Mouse (Mus musculus) neural tube, embryonic 15.5 days (tissue): ENCODE results near the gene Olfr10. TPM values are rescaled to one million over a fixed set of nuclear protein-coding genes. Genes with fewer than 3 reads are reported as not detected.

Experiments
- ATAC-seq: fragments of 200-750 bp; cut with Nextera tagmentation; 2 replicates; pipeline ENCODE4 v1.8.0; 2017; ENCODE audit warnings: mild to moderate bottlenecking, moderate TSS enrichment, moderate library complexity; ENCODE audit not compliant: low FRiP score
- H3K27ac ChIP-seq: fragments of 300-500 bp; sonication (generic); replicated peaks from 2 replicates; pipeline ENCODE4 v1.5.1; 2015; ENCODE audit warnings: mild to moderate bottlenecking, inconsistent platforms
- H3K27me3 ChIP-seq: fragments of 300-500 bp; sonication (generic); replicated peaks from 2 replicates; pipeline ENCODE4 v1.6.1; 2015; ENCODE audit warnings: inconsistent platforms
- H3K36me3 ChIP-seq: fragments of 300-500 bp; sonication (generic); 2 replicates; pipeline ENCODE4 v1.6.1; 2015; ENCODE audit warnings: inconsistent platforms
- H3K4me1 ChIP-seq: fragments of 300-500 bp; sonication (generic); 2 replicates; pipeline ENCODE4 v1.6.1; 2015; ENCODE audit warnings: inconsistent platforms
- H3K4me2 ChIP-seq: fragments of 300-500 bp; sonication (generic); 2 replicates; pipeline ENCODE4 v1.6.1; 2015; ENCODE audit warnings: inconsistent platforms, mild to moderate bottlenecking, moderate library complexity
- H3K4me3 ChIP-seq: fragments of 300-500 bp; sonication (generic); replicated peaks from 2 replicates; pipeline ENCODE4 v1.5.1; 2015; ENCODE audit warnings: mild to moderate bottlenecking, inconsistent platforms
- H3K9ac ChIP-seq: fragments of 300-500 bp; sonication (generic); replicated peaks from 2 replicates; pipeline ENCODE4 v1.6.1; 2015; ENCODE audit warnings: mild to moderate bottlenecking, inconsistent platforms
- H3K9me3 ChIP-seq: fragments of 300-500 bp; sonication (generic); replicated peaks from 2 replicates; pipeline ENCODE4 v1.6.1; 2016; ENCODE audit warnings: inconsistent platforms
- WGBS: fragments of 180-500 bp; shearing (Covaris S2); methylation state at CpG from one replicate; pipeline ENCODE4 v1.1.7; 2015; ENCODE audit warnings: mixed read lengths; 5-methylcytosine and 5-hydroxymethylcytosine counted together
- polyA plus RNA-seq: library from polyadenylated mRNA; unstranded; fragments of >200 nt; fragmentation: Nextera tagmentation; extraction: Ambion mirVana; gene quantifications from 2 replicates; pipeline ENCODE4 v1.2.1, GENCODE M21; 2015

Gene Olfr10
- polyA plus RNA-seq = not detected in 2 replicates

DNA sequence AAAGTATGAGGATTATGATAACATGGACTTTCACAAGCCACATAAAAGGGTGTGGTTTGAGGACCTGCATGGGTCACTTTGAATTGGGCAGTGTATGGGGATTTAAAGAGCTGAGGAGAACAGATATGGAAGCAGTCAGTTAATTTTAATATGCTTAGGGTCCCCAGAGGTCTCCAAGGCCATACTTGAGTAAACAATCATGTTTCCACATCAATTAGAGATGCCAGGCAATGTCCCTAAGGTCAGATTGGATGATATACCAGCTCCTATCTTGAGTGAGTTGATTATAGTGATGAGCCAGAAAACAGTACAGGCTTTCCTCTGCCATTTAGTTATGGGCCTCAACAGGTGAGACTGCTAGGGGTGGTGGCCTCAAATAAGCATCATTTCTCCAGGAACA lies at the start of gene Olfr10:
Olfr10 (plus strand) TSS at position 301 of the 400 bp plus-strand sequence.
- no peak within 1 kb of the TSS for H3K4me2 ChIP-seq
- no peak within 1 kb of the TSS for H3K9ac ChIP-seq
- no peak for ATAC-seq
- H3K4me1 ChIP-seq = no peaks in the 10 kb centered on the region
- H3K4me3 ChIP-seq = no peak within 1 kb of the TSS
- H3K27me3 ChIP-seq = no peaks in the 10 kb centered on the region
- no peaks in the 10 kb centered on the region for H3K36me3 ChIP-seq
- no peak within 1 kb of the TSS for H3K27ac ChIP-seq
- H3K9me3 ChIP-seq = no peaks in the 10 kb centered on the region

DNA sequence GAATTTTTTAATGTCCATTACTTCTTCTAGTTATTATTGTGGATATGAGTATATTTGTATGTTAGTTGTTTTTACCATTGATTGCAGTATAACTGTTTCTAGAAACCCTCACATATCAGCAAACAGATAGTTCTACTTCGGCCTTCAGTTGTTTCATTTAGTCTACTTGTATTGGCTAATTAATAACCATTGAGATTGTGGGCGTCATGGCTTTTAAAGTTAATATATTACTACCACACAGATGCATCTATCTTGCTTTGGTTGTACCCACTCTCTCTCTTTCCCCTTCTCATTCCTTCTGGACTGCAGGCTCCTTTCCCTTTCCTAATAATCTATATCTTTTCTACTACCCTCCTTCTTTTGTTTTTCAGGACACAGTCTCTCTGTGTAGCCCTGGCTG lies 45.2 kb upstream of the Olfr10 start:
- peaks cover 18% of the 10 kb centered on the region for H3K36me3 ChIP-seq
- WGBS = 95% methylated on average over 2 of the region's 2 CpGs
- H3K9ac ChIP-seq = no peak overlapping the region
- H3K4me1 ChIP-seq = no peaks in the 10 kb centered on the region
- H3K4me2 ChIP-seq = no peak overlapping the region
- H3K27ac ChIP-seq = no peak overlapping the region
- ATAC-seq = no peak
- no peaks in the 10 kb centered on the region for H3K9me3 ChIP-seq
- H3K4me3 ChIP-seq = no peak overlapping the region
- H3K27me3 ChIP-seq = no peaks in the 10 kb centered on the region

DNA sequence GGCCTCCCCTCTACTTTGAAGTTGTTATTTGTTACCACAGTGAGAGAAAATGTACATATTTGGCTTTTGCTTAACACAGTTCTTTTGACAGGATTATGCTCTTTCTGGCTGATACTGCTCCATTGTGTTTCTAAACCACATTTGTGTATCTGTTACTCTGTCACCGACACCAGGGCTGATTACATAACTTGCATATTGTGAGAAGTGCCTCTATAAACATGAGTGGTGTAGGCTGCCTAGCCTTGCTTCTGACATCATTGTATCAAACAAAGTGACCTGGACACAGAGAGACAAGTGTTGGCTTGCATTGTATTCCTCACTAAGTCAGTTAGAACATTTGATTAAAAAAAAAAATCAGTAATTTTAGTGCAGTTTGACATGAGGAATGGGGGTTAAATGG lies 44.7 kb upstream of the Olfr10 start:
- H3K9ac ChIP-seq = no peak overlapping the region
- no peak overlapping the region for H3K4me3 ChIP-seq
- no peaks in the 10 kb centered on the region for H3K9me3 ChIP-seq
- peaks cover 15% of the 10 kb centered on the region for H3K36me3 ChIP-seq
- H3K27me3 ChIP-seq = no peaks in the 10 kb centered on the region
- H3K4me1 ChIP-seq = no peaks in the 10 kb centered on the region
- H3K4me2 ChIP-seq = no peak overlapping the region
- WGBS = 91% methylated on average over 1 of the region's 1 CpGs
- H3K27ac ChIP-seq = no peak overlapping the region
- no peak for ATAC-seq

DNA sequence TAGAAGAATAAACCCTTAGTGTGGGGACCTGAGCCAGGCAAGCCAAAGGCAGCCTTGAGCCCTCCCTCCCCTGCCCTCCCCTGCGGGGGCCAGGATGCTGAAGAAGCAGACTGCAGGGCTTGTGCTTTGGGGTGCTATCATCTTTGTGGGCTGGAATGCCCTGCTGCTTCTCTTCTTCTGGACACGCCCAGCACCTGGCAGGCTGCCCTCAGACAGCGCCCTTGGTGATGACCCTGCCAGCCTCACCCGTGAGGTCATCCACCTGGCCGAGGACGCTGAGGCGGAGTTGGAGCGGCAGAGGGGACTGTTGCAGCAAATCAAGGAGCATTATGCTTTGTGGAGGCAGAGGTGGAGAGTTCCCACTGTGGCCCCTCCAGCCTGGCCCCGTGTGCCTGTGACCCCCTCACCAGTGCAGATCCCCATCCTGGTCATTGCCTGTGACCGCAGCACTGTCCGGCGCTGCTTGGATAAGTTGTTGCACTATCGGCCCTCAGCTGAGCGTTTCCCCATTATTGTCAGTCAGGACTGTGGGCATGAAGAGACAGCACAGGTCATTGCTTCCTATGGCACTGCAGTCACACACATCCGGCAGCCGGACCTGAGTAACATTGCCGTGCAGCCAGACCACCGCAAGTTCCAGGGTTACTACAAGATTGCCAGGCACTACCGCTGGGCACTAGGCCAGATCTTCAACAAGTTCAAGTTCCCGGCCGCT lies 43.8 kb upstream of the Olfr10 start:
- 93% methylated on average over 21 of the region's 21 CpGs for WGBS
- Histone ChIP-seq H3K27me3 (no peaks in the 10 kb centered on the region), H3K4me2 (no peak overlapping the region), H3K4me3 (no peak overlapping the region), H3K9me3 (no peaks in the 10 kb centered on the region), H3K36me3 (peaks cover 15% of the 10 kb centered on the region), H3K9ac (no peak overlapping the region), H3K27ac (no peak overlapping the region), H3K4me1 (no peaks in the 10 kb centered on the region)
- no peak for ATAC-seq

DNA sequence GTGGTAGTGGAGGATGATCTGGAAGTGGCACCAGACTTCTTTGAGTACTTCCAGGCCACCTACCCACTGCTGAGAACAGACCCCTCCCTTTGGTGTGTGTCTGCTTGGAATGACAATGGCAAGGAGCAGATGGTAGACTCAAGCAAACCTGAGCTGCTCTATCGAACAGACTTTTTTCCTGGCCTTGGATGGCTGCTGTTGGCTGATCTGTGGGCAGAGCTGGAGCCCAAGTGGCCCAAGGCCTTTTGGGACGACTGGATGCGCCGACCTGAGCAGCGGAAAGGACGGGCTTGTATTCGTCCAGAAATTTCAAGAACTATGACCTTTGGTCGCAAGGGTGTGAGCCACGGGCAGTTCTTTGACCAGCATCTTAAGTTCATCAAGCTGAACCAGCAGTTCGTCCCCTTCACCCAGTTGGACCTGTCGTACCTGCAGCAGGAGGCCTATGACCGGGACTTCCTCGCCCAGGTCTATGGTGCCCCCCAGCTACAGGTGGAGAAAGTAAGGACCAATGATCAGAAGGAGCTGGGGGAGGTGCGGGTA lies 43.2 kb upstream of the Olfr10 start:
- ATAC-seq = no peak
- Histone ChIP-seq H3K4me3 (no peak overlapping the region), H3K36me3 (peaks cover 15% of the 10 kb centered on the region), H3K4me2 (no peak overlapping the region), H3K9ac (no peak overlapping the region), H3K27me3 (no peaks in the 10 kb centered on the region), H3K27ac (no peak overlapping the region), H3K9me3 (no peaks in the 10 kb centered on the region), H3K4me1 (no peaks in the 10 kb centered on the region)
- WGBS = 95% methylated on average over 14 of the region's 14 CpGs

DNA sequence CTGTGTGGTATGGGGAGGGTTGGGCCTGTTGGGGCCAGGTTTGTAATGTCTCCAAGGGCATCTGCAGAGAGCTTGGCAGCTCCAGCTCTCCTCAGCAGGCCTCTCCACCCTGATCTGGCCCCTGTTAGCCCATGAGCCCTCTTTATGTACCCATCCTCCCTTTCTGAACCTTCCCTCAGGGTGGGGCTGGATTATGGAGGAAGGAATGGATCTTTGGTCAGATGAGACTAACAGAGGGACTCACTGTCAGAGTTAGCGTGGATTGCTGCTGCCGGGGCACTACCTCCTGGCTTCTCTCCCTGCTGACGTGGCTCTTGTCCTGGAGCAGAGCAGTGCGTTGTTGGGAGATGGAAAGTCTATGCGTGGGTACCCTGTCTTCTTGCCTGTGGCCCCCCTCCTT lies 42.3 kb upstream of the Olfr10 start:
- no peak overlapping the region for H3K4me3 ChIP-seq
- H3K27ac ChIP-seq = no peak overlapping the region
- 84% methylated on average over 5 of the region's 5 CpGs for WGBS
- ATAC-seq = no peak
- H3K36me3 ChIP-seq = peaks cover 15% of the 10 kb centered on the region
- no peak overlapping the region for H3K4me2 ChIP-seq
- no peaks in the 10 kb centered on the region for H3K9me3 ChIP-seq
- H3K4me1 ChIP-seq = no peaks in the 10 kb centered on the region
- no peak overlapping the region for H3K9ac ChIP-seq
- H3K27me3 ChIP-seq = no peaks in the 10 kb centered on the region

DNA sequence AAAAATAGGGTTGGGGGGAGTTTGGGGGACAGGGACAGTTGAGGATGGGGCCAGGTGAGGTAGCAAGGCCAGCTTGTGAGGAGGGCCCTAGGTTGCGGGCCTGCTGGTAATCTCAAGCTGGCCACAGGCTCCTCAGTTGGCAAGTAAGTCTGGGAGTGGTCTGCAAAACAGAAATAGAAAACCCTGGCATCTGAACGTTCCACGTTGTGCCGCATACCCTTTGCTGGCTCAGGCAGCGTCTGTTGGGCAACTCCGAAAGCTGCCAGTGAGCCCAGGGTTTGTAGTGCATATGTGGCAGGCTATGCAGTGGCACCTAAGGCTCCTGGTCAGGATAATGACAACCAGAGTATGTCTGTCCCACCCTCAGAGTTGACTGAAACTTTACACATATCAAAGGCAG lies 41.4 kb upstream of the Olfr10 start:
- ATAC-seq = no peak
- Histone ChIP-seq H3K9me3 (no peaks in the 10 kb centered on the region), H3K4me3 (no peak overlapping the region), H3K9ac (no peak overlapping the region), H3K27ac (no peak overlapping the region), H3K4me2 (no peak overlapping the region), H3K27me3 (no peaks in the 10 kb centered on the region), H3K36me3 (peaks cover 15% of the 10 kb centered on the region), H3K4me1 (no peaks in the 10 kb centered on the region)
- 88% methylated on average over 6 of the region's 6 CpGs for WGBS

DNA sequence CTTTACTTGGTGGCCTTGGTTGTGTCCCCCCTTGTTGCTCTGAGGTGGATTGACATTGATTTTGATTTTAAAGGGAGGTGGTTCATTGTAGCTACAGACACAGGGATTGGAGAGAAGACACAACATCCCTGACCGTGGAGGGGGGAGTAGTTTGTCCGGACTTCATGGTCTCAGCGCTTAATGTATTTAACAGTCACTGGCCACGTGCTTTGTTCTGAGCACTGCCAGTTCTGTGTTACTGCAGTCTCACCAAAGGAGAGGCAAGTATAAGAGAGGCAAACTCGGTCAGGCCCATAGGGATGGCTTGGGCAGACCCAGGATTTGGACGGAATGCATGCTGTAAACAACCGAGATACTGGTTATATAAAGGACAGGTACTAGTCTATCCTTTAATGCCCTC lies 40.5 kb upstream of the Olfr10 start:
- no peak overlapping the region for H3K27ac ChIP-seq
- WGBS = 94% methylated on average over 7 of the region's 7 CpGs
- peaks cover 13% of the 10 kb centered on the region for H3K36me3 ChIP-seq
- no peak overlapping the region for H3K4me2 ChIP-seq
- H3K4me3 ChIP-seq = no peak overlapping the region
- H3K9me3 ChIP-seq = no peaks in the 10 kb centered on the region
- no peaks in the 10 kb centered on the region for H3K4me1 ChIP-seq
- ATAC-seq = no peak
- no peaks in the 10 kb centered on the region for H3K27me3 ChIP-seq
- H3K9ac ChIP-seq = no peak overlapping the region

DNA sequence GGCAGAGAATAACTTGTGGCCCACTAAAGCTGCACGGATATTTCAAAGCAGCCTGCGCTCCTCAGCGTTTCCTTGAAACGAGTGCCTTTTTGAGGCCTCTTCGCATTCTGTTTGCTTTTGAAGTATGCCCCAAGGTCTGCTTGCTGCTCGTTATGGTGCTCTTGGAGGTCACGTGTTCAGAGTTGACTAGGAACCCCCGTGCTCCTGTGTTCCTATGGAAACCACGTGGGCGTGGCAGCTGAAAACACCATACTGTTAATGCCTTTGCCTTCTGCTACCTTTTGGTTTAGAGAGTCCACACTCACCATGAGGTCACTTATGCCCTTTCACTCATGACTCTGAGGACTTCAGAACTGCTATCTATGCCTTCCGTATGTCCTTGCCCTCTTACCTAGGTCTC lies 39.9 kb upstream of the Olfr10 start:
- peaks cover 13% of the 10 kb centered on the region for H3K36me3 ChIP-seq
- no peak overlapping the region for H3K4me2 ChIP-seq
- WGBS = 85% methylated on average over 11 of the region's 11 CpGs
- no peak overlapping the region for H3K9ac ChIP-seq
- H3K27me3 ChIP-seq = no peaks in the 10 kb centered on the region
- no peak overlapping the region for H3K27ac ChIP-seq
- H3K4me1 ChIP-seq = no peaks in the 10 kb centered on the region
- no peak for ATAC-seq
- H3K4me3 ChIP-seq = no peak overlapping the region
- no peaks in the 10 kb centered on the region for H3K9me3 ChIP-seq

DNA sequence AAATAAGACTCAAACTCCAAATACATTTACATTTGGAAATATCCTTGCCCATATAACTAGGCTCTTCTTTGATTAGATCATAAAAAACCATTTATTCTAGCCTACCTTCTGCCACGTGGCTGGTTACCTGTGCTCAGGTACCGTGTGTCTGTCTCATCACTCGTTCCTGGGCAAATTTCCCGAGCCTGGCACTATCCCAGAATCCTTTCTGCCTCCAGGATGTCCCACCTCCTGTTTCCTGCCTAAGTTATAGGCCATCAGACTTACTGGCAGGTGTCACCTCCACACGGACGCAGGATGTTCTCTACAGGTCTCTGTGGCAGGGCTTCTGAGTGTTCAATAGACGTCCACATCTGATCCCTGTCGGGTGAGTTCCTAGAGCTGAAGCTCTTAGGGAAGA lies 39.4 kb upstream of the Olfr10 start:
- Histone ChIP-seq H3K4me2 (no peak overlapping the region), H3K4me3 (no peak overlapping the region), H3K27ac (no peak overlapping the region), H3K4me1 (no peaks in the 10 kb centered on the region), H3K9me3 (no peaks in the 10 kb centered on the region), H3K36me3 (peaks cover 13% of the 10 kb centered on the region), H3K27me3 (no peaks in the 10 kb centered on the region), H3K9ac (no peak overlapping the region)
- 85% methylated on average over 8 of the region's 8 CpGs for WGBS
- ATAC-seq = no peak

DNA sequence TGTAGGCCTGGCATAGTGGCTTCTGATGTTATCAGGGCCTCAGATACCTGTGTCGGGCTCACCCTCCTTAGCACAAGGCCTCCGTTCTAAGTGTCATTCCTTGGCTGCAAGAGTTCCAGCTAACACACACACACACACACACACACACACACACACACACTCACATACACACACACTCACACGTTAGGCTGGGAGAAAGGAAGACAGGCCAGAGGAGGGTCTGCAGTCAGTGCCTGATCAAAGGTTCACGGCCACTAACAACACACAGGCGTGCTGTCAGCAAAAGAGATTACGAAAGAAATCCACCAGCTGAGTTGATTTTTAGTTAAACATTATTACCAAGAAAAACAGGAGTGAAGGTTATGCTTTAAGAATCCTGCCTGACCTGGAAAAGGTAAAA lies 37.9 kb upstream of the Olfr10 start:
- H3K4me1 ChIP-seq = no peaks in the 10 kb centered on the region
- H3K27me3 ChIP-seq = no peaks in the 10 kb centered on the region
- H3K27ac ChIP-seq = no peak overlapping the region
- 87% methylated on average over 6 of the region's 6 CpGs for WGBS
- no peak overlapping the region for H3K4me2 ChIP-seq
- no peak overlapping the region for H3K4me3 ChIP-seq
- H3K36me3 ChIP-seq = peaks cover 2% of the 10 kb centered on the region; the same call in 1 of the 2 replicates
- no peak for ATAC-seq
- no peak overlapping the region for H3K9ac ChIP-seq
- no peaks in the 10 kb centered on the region for H3K9me3 ChIP-seq

DNA sequence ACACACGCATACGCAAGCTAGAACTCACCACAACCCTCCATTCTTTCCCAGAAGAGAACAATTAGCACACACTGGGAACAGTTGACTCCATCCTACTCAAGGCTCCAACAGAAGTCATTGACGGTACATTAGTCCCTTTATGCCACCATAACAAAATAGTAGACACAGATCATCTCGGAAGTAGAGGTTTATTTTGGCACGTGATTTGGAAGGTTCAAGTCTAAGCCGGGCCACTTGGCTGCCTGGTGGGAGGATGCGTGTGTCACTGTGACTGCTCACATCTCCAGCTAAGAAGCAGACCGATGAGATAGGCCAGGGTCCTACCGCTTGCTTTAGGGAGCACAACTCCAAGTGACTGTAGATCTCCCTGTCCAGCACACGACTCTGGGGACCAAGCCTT lies 37.2 kb upstream of the Olfr10 start:
- Histone ChIP-seq H3K4me3 (no peak overlapping the region), H3K36me3 (no peaks in the 10 kb centered on the region), H3K4me2 (no peak overlapping the region), H3K4me1 (no peaks in the 10 kb centered on the region), H3K9ac (no peak overlapping the region), H3K27ac (no peak overlapping the region), H3K9me3 (no peaks in the 10 kb centered on the region), H3K27me3 (no peaks in the 10 kb centered on the region)
- no peak for ATAC-seq
- WGBS = 85% methylated on average over 10 of the region's 10 CpGs
